Mouse (Mus musculus) embryonic facial prominence, embryonic 15.5 days (tissue): ENCODE results near the gene Gm20388. TPM values are rescaled to one million over a fixed set of nuclear protein-coding genes. Genes with fewer than 3 reads are reported as not detected.
A peak's percentile ranks its signal among the peaks of the same experiment; 100 is the strongest.

Source experiments
- ATAC-seq: fragments of 200-750 bp; cut with Nextera tagmentation; 2 replicates; pipeline ENCODE4 v1.8.0; 2017; ENCODE audit warnings: low read depth, moderate TSS enrichment; ENCODE audit not compliant: insufficient number of reproducible peaks, low FRiP score, low TSS enrichment
- H3K27ac ChIP-seq: fragments of 300-500 bp; sonication (generic); replicated peaks from 2 replicates; pipeline ENCODE4 v1.5.1; 2015; ENCODE audit warnings: mild to moderate bottlenecking, inconsistent platforms
- H3K27me3 ChIP-seq: fragments of 300-500 bp; sonication (generic); 2 replicates; pipeline ENCODE4 v1.6.1; 2015; ENCODE audit warnings: inconsistent platforms
- H3K36me3 ChIP-seq: fragments of 300-500 bp; sonication (generic); 2 replicates; pipeline ENCODE4 v1.6.1; 2015; ENCODE audit warnings: mild to moderate bottlenecking, inconsistent platforms
- H3K4me1 ChIP-seq: fragments of 300-500 bp; sonication (generic); 2 replicates; pipeline ENCODE4 v1.6.1; 2015; ENCODE audit warnings: inconsistent platforms
- H3K4me2 ChIP-seq: fragments of 300-500 bp; sonication (generic); replicated peaks from 2 replicates; pipeline ENCODE4 v1.6.1; 2015; ENCODE audit warnings: mild to moderate bottlenecking, inconsistent platforms
- H3K4me3 ChIP-seq: fragments of 300-500 bp; sonication (generic); replicated peaks from 2 replicates; pipeline ENCODE4 v1.5.1; 2015; ENCODE audit warnings: mild to moderate bottlenecking, inconsistent platforms
- H3K9ac ChIP-seq: fragments of 300-500 bp; sonication (generic); 2 replicates; pipeline ENCODE4 v1.6.1; 2015; ENCODE audit warnings: inconsistent platforms
- H3K9me3 ChIP-seq: fragments of 300-500 bp; sonication (generic); replicated peaks from 2 replicates; pipeline ENCODE4 v1.6.1; 2016; ENCODE audit warnings: inconsistent platforms
- whole genome bisulfite sequencing: fragments of 180-500 bp; shearing (Covaris S2); methylation state at CpG from one replicate; pipeline ENCODE4 v1.1.7; 2015; 5-methylcytosine and 5-hydroxymethylcytosine counted together
- polyA plus RNA-seq: library from polyadenylated mRNA; unstranded; fragments of >200 nt; fragmentation: Nextera tagmentation; extraction: Ambion mirVana; gene quantifications from 2 replicates; pipeline ENCODE4 v1.2.1, GENCODE M21; 2015

The Gm20388 gene
- polyA plus RNA-seq, 1 experiment from 2014 or later: 8.0 TPM

GRCm38 (mm10) chr8:123047827-123048226 is 3137.2 kb downstream of the Gm20388 start:
- Histone ChIP-seq H3K9me3 (no peaks in the 10 kb centered on the region), H3K36me3 (no peaks in the 10 kb centered on the region), H3K4me3 (no peak overlapping the region), H3K4me2 (no peak overlapping the region), H3K9ac (no peak overlapping the region), H3K27me3 (no peaks in the 10 kb centered on the region), H3K27ac (no peak overlapping the region), H3K4me1 (peaks cover 9% of the 10 kb centered on the region)
- WGBS: 91% methylated on average over 7 of the region's 7 CpGs
- ATAC-seq: no peak

GRCm38 (mm10) chr8:123048402-123048801 is 3137.8 kb downstream of the Gm20388 start:
- Histone ChIP-seq H3K27ac (no peak overlapping the region), H3K4me3 (no peak overlapping the region), H3K9me3 (no peaks in the 10 kb centered on the region), H3K4me1 (peaks cover 6% of the 10 kb centered on the region), H3K27me3 (no peaks in the 10 kb centered on the region), H3K36me3 (no peaks in the 10 kb centered on the region), H3K4me2 (no peak overlapping the region), H3K9ac (no peak overlapping the region)
- 80% methylated on average over 7 of the region's 7 CpGs for whole genome bisulfite sequencing
- no peak for ATAC-seq

DNA sequence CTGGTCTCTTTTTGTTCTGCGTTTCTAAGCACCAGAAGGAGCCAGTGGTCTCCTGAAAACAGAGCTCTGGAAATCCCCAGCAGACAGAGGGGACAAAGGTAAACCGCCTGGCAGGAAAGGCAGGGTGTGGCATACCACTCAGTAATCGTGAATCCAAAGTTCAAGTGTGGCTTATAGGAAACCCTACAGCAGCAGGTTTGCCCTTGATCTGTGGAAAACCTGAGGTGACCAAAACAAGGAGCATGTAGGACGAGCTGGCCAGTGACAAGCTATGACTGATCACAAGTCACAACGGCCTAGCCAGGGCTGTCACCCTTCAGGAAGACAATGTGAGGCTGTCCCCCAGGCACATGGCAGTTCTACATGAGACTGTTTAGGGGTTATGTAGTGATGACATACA is 3140.8 kb downstream of the Gm20388 start:
- no peak overlapping the region for H3K27ac ChIP-seq
- H3K9me3 ChIP-seq: no peaks in the 10 kb centered on the region
- no peak overlapping the region for H3K4me2 ChIP-seq
- H3K9ac ChIP-seq: no peak overlapping the region
- ATAC-seq: no peak
- 71% methylated on average over 5 of the region's 5 CpGs for WGBS
- no peaks in the 10 kb centered on the region for H3K4me1 ChIP-seq
- H3K36me3 ChIP-seq: no peaks in the 10 kb centered on the region
- no peaks in the 10 kb centered on the region for H3K27me3 ChIP-seq
- H3K4me3 ChIP-seq: no peak overlapping the region

DNA sequence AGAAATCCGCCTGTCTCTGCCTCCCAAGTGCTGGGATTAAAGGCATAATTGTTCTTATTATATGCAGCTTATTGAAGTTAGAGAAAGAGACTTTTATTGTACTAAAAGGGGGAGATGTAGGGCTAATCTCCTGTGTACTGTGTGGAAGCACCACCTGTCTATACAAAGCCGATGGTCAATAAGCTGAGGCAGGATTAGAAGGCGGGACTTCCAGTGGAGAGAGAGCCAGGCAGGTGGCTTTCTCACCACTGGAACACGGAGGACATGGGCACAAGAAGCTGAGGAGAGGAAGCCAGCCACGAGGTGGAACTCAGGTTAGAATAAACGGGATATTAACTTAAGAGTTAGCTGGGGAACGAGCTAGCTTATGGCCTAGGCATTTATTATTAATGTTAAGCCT is 3152.1 kb downstream of the Gm20388 start, which contains the start of gene Spg7:
TSS of gene Spg7 (plus strand) at position 222 of the 400 bp plus-strand sequence.
- peaks cover 27% of the 10 kb centered on the region for H3K4me1 ChIP-seq
- no peaks in the 10 kb centered on the region for H3K9me3 ChIP-seq
- H3K4me2 ChIP-seq: no peak within 1 kb of the TSS
- WGBS: 76% methylated on average over 7 of the region's 7 CpGs
- H3K27me3 ChIP-seq: no peaks in the 10 kb centered on the region
- 0 out of 2 replicates have a peak, but pooled peaks cover 10% of the 10 kb centered on the region for H3K36me3 ChIP-seq
- no peak within 1 kb of the TSS for H3K4me3 ChIP-seq
- ATAC-seq: no peak
- no peak within 1 kb of the TSS for H3K27ac ChIP-seq
- H3K9ac ChIP-seq: no peak within 1 kb of the TSS

GRCm38 (mm10) chr8:123064072-123064471 is 3153.4 kb downstream of the Gm20388 start:
- no peak for ATAC-seq
- Histone ChIP-seq H3K4me1 (peaks cover 27% of the 10 kb centered on the region), H3K27ac (peak overlapping the region; percentile 95; the same call in 1 of the 2 replicates), H3K36me3 (0 out of 2 replicates have a peak, but pooled peaks cover 11% of the 10 kb centered on the region), H3K4me3 (peak overlapping the region; percentile 95; the same call in 1 of the 2 replicates), H3K9me3 (no peaks in the 10 kb centered on the region), H3K27me3 (no peaks in the 10 kb centered on the region), H3K9ac (no peak overlapping the region), H3K4me2 (peak overlapping the region; percentile 69)
- WGBS: 71% methylated on average over 4 of the region's 4 CpGs

- WGBS: under 1% methylated on average over 14 of the region's 14 CpGs
- Histone ChIP-seq H3K9ac (peak overlapping the region; percentile 96), H3K27me3 (no peaks in the 10 kb centered on the region), H3K4me3 (peak overlapping the region; percentile 95), H3K9me3 (no peaks in the 10 kb centered on the region), H3K4me2 (peak overlapping the region; percentile 69), H3K36me3 (0 out of 2 replicates have a peak, but pooled peaks cover 11% of the 10 kb centered on the region), H3K27ac (peak overlapping the region; percentile 95), H3K4me1 (peaks cover 27% of the 10 kb centered on the region)
- 0 out of 2 replicates have a peak, but pooled peaks have one; percentile 17 for ATAC-seq
Observed at GRCm38 (mm10) chr8:123064809-123065213, 3154.2 kb downstream of the Gm20388 start.

GRCm38 (mm10) chr8:123065214-123066100 is 3154.8 kb downstream of the Gm20388 start:
- ATAC-seq: peak; percentile 98
- H3K4me3 ChIP-seq: peak overlapping the region; percentile 95
- no peaks in the 10 kb centered on the region for H3K27me3 ChIP-seq
- peak overlapping the region; percentile 69 for H3K4me2 ChIP-seq
- H3K36me3 ChIP-seq: 0 out of 2 replicates have a peak, but pooled peaks cover 11% of the 10 kb centered on the region
- peaks cover 27% of the 10 kb centered on the region for H3K4me1 ChIP-seq
- H3K9me3 ChIP-seq: no peaks in the 10 kb centered on the region
- H3K27ac ChIP-seq: peak overlapping the region; percentile 95
- H3K9ac ChIP-seq: peak overlapping the region; percentile 96
- under 1% methylated on average over 84 of the region's 84 CpGs for WGBS

DNA sequence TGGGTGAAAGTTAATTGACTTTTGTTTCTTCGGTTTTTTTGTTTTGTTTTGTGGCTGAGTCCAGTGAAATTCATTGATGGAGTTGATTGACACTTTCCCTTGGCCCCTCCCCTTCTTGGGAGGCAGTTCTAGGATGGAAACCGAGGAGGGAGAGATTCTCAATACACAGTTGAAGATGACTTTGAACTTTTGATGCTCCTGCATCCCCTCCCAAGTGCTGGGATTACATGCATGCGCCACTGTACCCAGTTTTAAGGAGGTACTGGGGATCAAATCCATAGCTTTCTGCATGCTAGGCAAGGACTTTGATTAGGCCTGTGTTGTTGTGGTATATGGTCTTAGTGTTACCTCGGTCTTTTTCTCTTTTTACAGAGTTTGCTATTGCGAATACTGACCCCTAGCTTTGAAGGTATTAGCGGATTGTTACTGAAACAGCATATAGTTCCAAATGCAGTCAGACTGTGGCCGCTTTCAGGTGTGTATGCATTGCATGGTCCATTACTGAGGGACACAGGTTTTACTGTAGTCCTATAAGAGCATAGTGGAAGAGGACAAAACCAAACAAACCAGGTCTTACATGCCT is 3155.6 kb downstream of the Gm20388 start:
- H3K4me2 ChIP-seq: peak overlapping the region; percentile 69
- 30% methylated on average over 7 of the region's 7 CpGs for WGBS
- H3K36me3 ChIP-seq: peaks cover 12% of the 10 kb centered on the region; the same call in 1 of the 2 replicates
- H3K9ac ChIP-seq: peak overlapping the region; percentile 96
- no peaks in the 10 kb centered on the region for H3K27me3 ChIP-seq
- H3K4me1 ChIP-seq: peaks cover 27% of the 10 kb centered on the region
- no peaks in the 10 kb centered on the region for H3K9me3 ChIP-seq
- no peak for ATAC-seq
- peak overlapping the region; percentile 95 for H3K27ac ChIP-seq
- peak overlapping the region; percentile 95 for H3K4me3 ChIP-seq

DNA sequence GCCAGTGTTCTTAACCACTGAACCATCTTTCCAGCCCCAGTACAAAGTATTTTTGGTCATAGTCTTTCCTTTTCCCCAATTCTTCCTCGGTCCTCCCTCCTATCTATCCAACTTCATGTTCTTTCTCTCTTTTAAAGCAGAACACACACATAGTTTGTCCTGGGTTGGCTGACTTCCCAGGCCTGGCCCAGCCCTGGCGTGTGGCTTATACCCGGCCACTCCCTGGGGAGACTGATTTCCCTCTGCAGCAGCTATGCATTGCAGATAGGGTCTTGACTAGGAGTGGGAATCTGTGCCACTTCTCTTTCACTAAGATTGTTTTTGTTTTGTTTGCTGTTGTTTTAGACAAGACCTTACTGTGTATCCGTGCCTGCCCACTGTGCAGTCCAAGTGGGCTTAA is 3160.5 kb downstream of the Gm20388 start:
- no peak overlapping the region for H3K9ac ChIP-seq
- 69% methylated on average over 4 of the region's 4 CpGs for WGBS
- H3K27ac ChIP-seq: no peak overlapping the region
- H3K4me2 ChIP-seq: no peak overlapping the region
- H3K36me3 ChIP-seq: peaks cover 46% of the 10 kb centered on the region
- H3K4me1 ChIP-seq: peaks cover 13% of the 10 kb centered on the region
- no peak for ATAC-seq
- H3K4me3 ChIP-seq: no peak overlapping the region
- no peaks in the 10 kb centered on the region for H3K9me3 ChIP-seq
- H3K27me3 ChIP-seq: no peaks in the 10 kb centered on the region

- Histone ChIP-seq H3K9ac (no peak overlapping the region), H3K36me3 (peaks cover 87% of the 10 kb centered on the region), H3K27me3 (no peaks in the 10 kb centered on the region), H3K27ac (no peak overlapping the region), H3K4me2 (no peak overlapping the region), H3K4me1 (no peaks in the 10 kb centered on the region), H3K4me3 (no peak overlapping the region), H3K9me3 (no peaks in the 10 kb centered on the region)
- no peak for ATAC-seq
- WGBS: 91% methylated on average over 6 of the region's 6 CpGs
Observed at GRCm38 (mm10) chr8:123077213-123077612, 3166.6 kb downstream of the Gm20388 start.

- peaks cover 93% of the 10 kb centered on the region for H3K36me3 ChIP-seq
- WGBS: 73% methylated on average over 6 of the region's 6 CpGs
- no peaks in the 10 kb centered on the region for H3K9me3 ChIP-seq
- H3K4me3 ChIP-seq: no peak overlapping the region
- no peak overlapping the region for H3K4me2 ChIP-seq
- H3K9ac ChIP-seq: no peak overlapping the region
- H3K27ac ChIP-seq: no peak overlapping the region
- H3K4me1 ChIP-seq: no peaks in the 10 kb centered on the region
- ATAC-seq: no peak
- no peaks in the 10 kb centered on the region for H3K27me3 ChIP-seq
Observed at GRCm38 (mm10) chr8:123082993-123083392, 3172.4 kb downstream of the Gm20388 start.
